Mouse (Mus musculus) cerebellum, postnatal 36 days (tissue): ENCODE results near the gene Gbp6.
A peak's percentile ranks its signal among the peaks of the same experiment; 100 is the strongest.
"Not testable (repeated sequence)": the region's sequence is repeated elsewhere in the genome, so short reads cannot be mapped to it uniquely, and the experiment has no call there.

Experiments
- DNase-seq, 2 experiments: peaks; one replicate each; pipeline ENCODE4 v3.0.0; 2021 to 2022; ENCODE audit warnings: mixed read lengths in 2 of 2

Gbp6 gene

DNA sequence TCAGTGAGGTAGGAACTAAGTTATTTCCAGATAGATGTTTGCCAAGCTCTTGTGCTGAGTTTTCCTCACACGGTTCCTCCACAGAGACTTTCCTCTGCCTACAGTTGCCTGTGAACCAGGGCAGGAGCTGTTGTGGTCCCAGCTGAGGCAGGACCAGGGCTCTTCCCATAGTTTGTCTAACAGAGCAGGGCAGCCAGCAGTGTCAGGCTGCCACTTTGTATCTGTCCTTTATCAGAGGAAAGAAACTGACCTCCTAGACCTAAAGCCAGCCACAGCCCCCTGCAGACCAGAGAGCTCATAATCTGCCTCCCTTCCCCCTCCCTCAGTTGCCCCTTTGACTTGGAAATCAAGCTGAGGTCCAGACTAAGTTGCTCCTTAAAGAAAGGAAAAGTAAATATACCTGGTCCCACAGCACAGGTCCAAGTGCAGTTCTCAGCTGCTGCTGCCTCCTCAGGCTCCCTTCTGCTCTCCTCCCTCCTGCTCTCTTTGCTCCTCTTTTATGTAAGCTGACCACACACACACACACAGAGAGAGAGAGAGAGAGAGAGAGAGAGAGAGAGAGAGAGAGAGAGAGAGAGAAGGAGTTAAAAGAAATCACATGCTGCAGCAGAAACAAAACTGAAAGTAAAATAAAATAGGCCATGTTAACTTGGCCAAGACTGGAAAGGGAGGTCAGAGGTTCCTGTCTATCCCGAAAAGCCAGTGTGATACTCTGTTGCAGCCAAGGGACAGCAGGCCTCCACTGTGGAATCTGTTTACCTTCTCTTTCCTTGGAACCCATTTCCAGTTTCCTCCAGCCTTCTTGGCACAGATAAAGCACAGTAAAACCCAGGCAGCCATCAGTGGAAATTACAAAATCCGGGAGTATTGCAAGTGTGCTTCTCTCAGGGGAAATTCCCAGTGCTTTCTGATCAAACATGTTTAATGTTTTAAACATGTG is at the start of gene Gbp6, which contains the start of gene Gm43302:
Gene Gbp6, minus strand, starts transcription at position 473 of the 940 bp plus-strand sequence.
Gene Gm43302, minus strand, starts transcription at position 470 of the 940 bp plus-strand sequence.
- DNase-seq: peak; percentile 41 to 52

- DNase-seq: no peak
These were observed 47.8 kb upstream of the Gbp6 start for GRCm38 (mm10) chr5:105341281-105341680.

DNA sequence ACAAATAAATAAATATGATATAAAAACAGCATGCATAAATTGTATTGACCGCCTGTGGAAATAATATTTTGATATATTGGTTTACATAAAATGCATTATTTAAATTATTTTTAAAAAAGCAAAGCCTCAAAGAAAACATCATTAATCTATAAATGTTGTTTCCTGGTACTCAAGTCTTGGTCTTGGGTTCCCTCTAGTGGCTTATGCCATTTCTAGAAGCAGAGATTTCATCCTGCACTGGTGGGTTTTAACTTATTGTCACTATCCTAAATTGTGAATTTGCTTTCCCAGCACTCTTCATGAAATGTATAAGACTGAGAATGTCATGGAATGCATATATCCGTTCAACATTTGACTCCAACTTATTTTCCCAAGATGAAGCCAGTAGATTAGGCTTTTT is 29.0 kb upstream of the Gbp6 start:
- no peak for DNase-seq

DNA sequence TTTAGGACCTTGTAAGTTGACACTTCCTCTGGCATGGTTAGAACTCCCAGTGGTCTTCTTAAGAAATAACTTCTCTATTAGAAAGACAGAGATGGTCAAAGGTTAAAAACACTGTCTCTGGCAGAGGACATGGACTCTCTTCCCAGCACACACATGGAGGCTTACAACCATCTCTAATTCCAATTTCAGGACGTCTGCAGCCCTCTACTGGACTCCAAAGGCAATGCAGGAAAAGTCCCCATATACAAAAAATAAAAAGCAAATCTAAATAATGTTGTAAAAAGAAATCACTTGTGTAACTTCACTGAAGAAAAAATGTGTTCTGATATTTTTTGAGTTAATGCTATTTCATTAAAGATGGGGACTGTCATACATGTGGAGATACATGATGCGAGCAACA is 17.4 kb upstream of the Gbp6 start:
- no peak for DNase-seq

DNA sequence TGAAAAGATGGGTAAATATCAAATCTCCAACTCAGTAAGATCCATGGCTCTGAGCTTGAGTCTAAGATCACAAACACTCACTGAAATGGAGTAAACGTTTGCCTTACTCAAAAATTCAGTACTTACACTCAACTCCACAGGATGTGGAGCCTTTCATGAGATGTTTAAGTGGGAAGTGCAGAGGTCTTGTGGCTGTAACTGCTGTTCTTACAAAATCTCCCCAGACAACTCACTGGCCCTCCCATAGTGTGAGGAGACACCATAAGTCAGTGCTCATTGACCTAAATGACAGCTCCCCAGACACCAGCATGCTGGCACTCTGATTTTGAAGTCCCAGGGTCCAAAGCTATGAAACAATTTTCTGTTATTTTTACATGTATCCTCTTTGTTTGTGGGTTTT is 15.7 kb upstream of the Gbp6 start:
- not testable (repeated sequence) for DNase-seq

DNA sequence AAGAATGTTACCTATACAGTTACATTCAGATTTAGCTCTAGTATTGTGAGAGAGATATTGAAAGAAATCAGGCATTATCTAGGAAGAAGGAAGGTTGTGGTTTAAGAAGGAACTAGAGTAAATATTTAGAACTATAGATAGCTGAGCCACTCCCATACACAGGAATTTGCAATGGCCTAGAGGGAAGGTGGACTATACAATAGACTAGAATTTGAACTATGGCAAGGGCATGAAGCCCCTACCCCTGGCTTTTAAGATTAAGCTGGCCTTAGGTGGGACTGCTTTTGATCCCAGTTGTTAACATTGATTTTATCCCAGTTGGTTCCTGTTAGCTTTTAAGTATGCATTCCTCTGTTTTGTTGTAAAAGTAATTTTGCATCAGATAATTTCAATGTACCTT is 13.4 kb upstream of the Gbp6 start:
- not testable (repeated sequence) for DNase-seq

- no peak for DNase-seq
These were observed 12.7 kb upstream of the Gbp6 start for GRCm38 (mm10) chr5:105306159-105306581.

- not testable (repeated sequence) for DNase-seq
These were observed 12.2 kb upstream of the Gbp6 start for GRCm38 (mm10) chr5:105305671-105306070.

DNA sequence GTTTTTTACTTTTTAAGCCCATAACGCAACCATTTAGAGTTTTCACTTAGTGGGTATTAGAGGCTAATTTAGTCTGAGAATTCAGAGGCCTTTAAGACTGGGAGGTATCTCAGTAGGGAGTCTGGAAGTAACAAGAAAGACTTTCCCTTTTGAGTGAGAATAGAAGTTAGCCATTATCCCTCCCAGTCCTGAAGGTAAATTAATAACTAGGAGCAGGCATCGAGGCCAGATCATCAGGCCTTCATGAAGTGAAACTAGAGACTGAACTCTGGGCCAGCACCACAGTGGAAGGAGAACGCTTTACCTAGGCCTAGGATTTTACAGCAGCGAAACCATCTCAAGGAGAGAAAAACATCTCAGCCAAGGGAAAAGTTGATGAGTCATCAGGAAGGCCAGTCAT is 8.5 kb upstream of the Gbp6 start:
- DNase-seq: no peak

- no peak for DNase-seq
These were observed 8.0 kb upstream of the Gbp6 start for GRCm38 (mm10) chr5:105301531-105301930.

DNA sequence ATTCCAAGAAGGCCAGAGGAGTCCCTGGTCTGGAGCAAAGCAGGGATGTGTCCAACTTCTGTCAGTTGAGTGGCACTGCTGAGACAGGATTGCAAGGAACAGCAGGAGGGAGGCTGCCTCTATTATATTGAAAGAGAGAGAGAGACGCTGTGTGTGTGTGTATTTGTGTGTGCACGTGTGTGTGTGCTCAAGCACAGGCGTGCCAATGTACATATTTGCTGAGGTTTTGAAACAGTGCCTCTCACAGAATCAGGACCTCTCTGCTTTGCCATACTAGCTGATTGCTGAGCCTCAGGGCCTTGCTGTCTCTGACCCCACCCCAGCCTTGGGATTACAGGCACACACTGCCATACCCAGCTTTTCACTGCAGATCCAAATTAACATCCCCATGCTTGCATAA is 2.2 kb upstream of the Gbp6 start:
- no peak for DNase-seq

DNA sequence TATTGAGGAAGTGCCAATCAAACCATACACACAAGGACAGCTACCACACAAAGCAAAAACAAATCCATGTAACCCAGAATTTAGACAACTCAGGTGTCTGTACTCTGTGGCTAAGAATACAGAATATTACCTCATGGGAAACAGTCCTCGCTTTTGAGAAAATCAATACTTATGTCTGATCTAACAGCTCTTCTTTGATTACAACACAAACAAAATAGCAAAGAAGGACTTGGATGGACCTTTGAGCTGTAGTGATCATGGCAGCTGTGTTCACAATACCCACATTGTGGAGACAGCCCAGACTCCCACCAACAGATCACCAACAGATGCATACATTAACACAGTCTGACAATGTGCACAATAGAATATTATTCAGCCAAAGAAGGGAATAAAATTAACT is 1.0 kb downstream of the Gbp6 start:
- no peak for DNase-seq

DNA sequence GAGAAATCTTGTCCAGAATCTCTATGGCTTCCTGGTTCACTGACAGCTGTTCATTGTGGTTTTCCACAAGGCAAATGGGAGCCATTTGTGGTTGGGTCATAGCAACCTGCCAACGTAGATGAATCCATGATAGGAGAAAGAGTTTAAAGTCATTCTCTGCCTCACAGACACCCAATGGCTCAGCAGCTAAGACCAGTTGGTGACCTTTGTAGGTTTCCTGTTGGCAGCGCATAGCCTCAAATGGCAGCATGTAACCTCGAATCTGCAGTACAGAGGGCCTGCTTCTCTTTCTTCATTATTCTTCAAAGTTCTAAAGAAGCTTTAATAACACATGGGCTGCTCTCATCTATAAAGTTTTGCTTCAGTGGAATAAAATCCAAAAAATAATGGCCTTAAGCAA is 2.6 kb downstream of the Gbp6 start:
- DNase-seq: not testable (repeated sequence)

- DNase-seq: not testable (repeated sequence)
These were observed 32.8 kb downstream of the Gbp6 start for GRCm38 (mm10) chr5:105260673-105261072.

- DNase-seq: no peak
These were observed 41.0 kb downstream of the Gbp6 start for GRCm38 (mm10) chr5:105252491-105252890.

DNA sequence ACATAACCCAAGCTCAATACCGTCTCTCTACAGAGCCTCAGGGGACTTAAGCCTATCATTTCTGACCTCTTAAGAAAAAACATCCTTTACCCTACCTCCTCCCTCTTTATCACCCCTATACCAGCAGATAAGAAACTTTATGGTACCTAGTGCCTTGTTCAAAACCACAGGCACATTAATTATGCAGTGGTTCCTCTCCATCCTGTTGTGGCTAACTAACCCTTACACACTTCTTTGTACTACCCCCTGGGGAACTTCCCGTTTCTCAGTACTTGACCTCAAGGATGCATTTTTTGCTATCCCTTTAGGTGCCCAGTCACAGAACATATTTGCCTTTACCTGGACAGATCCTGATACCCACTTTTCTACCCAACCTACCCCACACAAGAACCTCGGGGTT is 48.8 kb downstream of the Gbp6 start:
- DNase-seq: not testable (repeated sequence)

GRCm38 (mm10) chr5:105240982-105241381 is 52.5 kb downstream of the Gbp6 start:
- not testable (repeated sequence) for DNase-seq

DNA sequence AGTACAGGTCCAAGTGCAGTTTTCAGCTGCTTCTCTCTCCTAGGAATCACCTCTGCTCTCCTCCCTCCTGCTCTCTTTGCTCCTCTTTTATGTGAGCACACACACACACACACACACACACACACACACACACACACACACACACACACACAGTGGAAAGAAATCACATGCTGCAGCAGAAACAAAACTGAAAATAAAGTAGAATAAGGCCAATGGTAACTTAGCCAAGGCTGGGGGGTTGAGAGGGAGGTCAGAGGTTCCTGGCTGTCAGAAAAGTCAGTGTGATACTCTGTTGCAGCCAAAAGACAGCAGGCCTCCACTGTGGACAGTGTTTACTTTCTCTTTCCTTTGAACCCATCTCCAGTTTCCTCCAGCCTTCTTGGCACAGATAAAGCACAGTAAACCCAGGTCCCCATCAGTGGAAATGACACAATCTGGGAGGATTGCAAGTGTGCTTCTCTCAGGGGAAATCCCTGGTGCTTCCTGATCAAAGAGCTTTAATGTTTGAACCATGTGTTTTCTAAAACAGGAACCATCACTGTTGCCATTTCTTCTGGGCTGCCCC is 53.9 kb downstream of the Gbp6 start, which contains the start of gene Gbp10:
Gene Gbp10, minus strand, starts transcription at position 51 of the 565 bp plus-strand sequence.
- DNase-seq: not testable (repeated sequence)

DNA sequence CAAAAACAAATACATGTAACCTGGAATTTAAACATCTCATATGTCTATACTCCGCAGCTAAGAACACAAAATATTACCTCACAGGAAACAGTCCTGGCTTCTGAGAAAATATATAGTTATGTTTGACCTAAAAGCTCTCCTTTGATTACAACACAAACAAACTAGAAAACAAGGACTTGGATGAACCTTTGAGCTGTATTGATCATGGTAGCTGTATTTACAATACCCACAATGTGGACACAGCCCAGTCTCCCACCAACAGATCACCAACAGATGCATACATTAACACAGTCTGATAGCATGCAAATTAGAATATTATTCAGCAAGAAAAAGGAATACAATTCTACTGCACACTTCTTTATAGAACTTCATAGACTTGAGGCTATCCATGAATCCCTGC is 55.1 kb downstream of the Gbp6 start:
- DNase-seq: not testable (repeated sequence)

- not testable (repeated sequence) for DNase-seq
These were observed 57.5 kb downstream of the Gbp6 start for GRCm38 (mm10) chr5:105236040-105236439.
